Mouse (Mus musculus) heart, postnatal 10 days (tissue): ENCODE measurements at regions not wholly inside any gene's neighbourhood (a gene's known extent, or its start where the extent isn't known, plus 50 kb on each side); places are given as distances from the start of the nearest gene placed in this dataset.
A peak's percentile ranks its signal among the peaks of the same experiment; 100 is the strongest.

Experiments used
- DNase-seq, 2 experiments: peaks; one replicate each; pipeline ENCODE4 v3.0.0; 2021
- intact Hi-C: fragments of 180-260 bp; cut with DNase I; formaldehyde crosslinking; loops from one replicate; pipeline ENCODE4 v1.15.1; 2025

GRCm38 (mm10) chr13:59393231-59393938, 191.6 kb downstream of the Agtpbp1 start:
- DNase-seq = peak; percentile 49 to 57
- intact Hi-C loops = no loop called here

DNA sequence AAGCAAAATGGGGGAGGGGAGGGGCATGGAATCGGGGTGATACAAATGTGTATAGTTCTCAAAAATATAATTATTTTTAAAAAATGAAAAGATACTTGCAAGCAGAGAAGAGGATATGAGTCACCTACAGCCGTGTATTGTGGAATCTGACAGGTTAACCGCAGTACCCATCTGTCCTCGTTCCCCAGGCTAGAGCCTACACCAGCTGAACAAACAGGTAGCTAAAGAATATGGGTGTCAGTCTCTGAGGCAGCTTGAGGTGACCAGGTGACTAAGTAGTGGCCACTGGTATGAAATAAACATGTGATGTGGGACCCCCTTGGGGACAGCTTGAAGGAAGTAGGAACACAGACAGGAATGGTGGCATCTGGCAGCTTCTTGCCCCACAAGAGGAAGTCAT, 192.2 kb downstream of the Agtpbp1 start:
- DNase-seq = no peak

DNA sequence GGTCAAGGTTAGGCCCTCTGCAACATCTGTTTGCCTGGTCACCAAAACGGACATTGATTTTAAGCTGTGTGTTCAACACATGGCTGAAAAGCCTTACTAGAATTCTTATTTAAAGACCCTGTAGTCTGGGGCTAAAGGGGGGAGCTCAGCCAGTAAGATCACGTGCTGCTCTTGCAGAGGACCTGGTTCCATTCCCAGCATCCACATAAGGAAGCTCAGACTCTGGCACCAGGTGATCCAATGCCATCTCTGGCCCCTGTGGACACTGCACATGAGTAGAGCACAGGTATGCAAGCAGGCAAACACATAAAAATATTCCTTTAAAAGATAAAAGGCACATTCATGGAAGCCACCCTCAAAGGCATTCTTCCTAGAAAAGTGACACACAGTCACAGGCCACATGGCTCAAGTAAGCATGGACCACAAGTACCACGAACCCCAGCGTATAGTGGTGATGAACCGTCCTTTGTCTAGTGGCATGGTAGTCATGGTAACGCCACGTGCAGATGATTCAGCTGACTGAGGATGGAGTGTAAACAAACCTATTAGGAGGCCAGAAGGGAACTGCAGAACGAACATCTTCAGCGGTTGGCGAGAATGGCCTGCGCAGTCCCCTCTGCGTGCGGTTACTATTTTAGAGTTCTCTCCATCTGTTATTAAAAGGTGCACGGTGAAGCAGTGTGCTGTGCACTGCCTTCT, 197.3 kb downstream of the Agtpbp1 start:
- no peak for DNase-seq
- intact Hi-C loops = no loop called here

More for the DNA sequence above, 192.2 kb downstream of the Agtpbp1 start:
- intact Hi-C loops = no loop called here

DNA sequence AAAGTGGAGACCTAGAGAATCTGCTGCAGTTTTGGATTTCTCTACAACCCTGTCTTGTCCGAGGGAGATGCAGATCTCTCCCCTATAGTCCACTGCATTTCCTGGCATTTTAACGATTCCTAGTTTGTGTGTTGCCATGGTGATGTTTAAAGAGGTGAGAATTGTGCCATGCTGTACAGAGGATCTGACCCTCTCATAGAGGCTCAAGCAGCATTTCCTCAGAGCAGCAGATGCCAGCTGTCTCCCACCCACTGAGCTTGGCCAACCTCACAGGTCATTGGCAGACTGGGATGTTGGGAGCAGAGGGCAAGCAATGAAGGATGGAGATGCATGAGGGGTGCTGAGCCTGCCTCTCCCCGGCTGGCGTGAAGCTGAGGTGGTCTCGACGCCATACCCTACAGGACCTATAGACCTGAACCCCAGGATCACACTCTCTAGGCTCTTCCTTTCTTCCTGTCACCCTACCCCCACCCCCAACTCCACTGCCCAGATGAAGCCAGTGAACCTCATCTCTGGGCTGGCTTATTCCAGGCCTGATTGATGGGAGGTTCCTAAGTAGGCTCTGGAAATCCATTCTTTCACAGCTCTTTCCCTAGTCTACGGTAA, 198.0 kb downstream of the Agtpbp1 start:
- intact Hi-C loops = no loop called here
- no peak for DNase-seq

DNA sequence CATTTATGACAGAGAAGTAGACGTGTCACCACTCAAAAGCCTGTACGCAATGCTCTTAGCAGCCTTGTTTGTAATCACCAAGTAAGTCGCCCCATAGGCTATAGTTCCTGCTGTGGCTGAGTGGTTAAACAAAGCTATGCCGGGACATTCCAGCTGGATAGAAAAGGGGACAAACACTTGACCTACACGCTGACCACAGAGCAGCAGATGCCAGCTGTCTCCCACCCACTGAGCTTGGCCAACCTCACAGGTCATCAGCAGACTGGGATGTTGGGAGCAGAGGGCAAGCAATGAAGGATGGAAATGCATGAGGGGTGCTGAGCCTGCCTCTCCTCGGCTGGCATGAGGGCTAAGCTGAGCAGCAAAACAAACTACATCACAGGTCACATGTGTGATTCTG, 199.2 kb downstream of the Agtpbp1 start:
- intact Hi-C loops = no loop called here
- no peak for DNase-seq

DNA sequence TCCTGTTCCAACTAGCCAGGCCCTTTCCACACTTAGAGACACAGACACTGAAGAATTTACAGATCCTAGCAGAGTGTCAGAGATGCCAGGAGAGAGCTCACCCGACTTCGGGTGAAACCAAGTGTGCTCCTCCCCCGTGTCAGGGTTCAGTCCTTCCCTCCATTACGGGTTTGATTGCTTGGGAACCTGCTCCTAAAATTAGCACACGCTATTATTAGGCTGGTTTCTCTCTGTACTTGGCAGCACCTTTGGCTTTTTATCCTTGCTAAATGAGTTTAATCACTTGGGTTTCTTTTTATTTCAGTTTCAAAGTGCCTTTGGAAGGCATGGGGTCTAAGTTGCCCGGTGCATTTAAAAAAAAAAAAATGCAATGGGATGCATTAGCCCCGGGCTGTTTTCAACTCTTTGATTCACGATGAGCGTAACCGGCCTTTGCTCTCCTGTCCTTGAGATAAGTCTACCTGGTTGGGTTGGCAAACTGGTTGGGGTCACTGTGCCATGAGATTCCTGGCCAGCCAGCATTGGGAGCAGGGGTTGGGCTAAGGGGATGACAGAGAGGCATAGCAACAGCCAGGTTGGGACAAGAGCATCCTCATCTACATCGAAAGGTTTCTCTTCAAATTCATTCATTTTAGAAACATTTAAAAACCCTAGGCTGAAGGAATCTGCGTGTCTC, 214.7 kb downstream of the Agtpbp1 start:
- peak; percentile 43 to 67 for DNase-seq
- intact Hi-C loops = no loop called here

DNA sequence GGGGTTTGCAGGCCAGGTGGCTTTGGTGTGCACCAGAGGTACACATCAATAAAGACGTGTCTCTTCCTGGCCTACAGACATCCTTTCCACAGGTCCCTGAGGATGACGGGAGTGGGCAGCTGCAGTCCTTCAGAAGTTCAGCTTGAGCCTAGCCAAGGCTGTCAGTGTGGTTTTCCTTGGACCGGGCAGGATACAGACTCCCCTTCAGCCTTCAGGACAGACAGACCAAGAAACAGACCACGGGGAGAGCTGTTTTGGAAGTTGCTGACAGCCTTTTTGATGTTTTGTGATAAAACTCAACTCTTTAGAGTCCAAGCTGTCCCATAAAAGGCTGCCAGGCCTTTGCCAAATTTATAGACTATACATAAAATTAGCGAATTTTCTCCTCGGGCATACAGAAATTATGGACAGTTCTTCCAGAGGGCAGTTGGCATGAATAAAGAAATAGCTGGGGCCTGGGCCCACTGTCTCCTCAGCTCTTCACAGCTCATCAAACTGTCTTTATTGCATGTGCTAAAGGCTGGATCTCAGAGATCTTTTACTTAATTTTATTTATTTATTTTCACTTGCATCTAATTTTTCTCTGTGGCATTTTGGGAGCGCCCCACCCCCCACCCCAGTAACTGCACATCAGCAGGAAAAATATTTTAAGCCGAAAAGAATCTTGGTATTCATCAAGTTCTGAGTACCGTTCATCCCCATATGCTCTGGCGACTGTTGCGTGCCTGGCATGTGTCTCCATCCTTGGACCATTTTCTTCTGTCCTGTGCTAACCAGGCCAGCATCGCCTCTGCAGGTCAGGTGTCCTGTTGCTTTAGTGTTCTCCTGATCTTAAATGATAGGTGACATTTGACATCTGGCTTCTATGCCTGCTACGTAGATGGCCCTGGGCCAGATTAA, 216.2 kb downstream of the Agtpbp1 start:
- intact Hi-C loops = loop anchor here (5.0 kb wide), 1 partner anchor 296 kb away; no protein-coding TSS in a partner anchor
- DNase-seq = peak in 1 of 2 experiments; percentile 7

DNA sequence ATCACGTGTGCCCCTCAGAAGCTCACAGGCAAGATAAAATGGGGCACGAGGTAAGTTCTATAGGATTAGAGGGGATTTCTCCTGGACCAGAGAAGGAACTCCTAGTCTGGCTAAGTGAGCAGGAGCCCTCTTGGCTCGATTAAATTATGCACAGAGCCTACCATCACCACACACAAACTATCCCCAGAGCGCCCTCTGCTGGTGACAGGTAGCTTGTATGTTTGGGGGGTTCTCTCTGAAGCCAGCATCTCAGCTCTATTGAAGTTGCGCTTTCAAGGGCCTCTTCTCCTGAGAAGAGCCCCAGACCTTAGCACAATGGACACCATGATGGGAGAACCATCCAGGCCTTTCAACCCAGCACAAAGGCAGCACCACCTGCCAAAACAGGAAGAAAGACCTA, 219.6 kb downstream of the Agtpbp1 start:
- intact Hi-C loops = loop anchor here (2.0 to 5.0 kb wide), 3 partner anchors 293 to 729 kb away; partner anchors contain the start of gene Ntrk2
- DNase-seq = peak; percentile 75 to 87

DNA sequence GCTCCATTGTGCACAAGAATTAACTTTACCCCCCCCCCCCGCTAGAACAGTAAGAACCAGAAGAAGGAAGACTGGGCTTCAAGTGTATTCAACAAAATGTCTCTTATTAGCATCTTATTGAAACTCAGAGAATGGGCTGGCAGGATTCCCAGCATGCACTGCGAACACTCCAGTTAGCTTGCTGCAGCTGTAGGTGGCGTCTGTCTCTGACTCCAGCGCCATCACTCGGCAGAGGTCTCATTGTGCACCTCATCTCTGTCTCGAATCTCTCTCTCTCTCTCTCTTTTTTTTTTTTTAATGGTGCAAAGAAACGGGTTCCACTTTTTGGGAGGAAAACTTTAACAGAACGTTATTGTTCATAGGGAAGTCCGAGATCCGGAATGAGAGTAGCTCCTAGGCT, 221.6 kb downstream of the Agtpbp1 start:
- DNase-seq = no peak
- intact Hi-C loops = no loop called here

DNA sequence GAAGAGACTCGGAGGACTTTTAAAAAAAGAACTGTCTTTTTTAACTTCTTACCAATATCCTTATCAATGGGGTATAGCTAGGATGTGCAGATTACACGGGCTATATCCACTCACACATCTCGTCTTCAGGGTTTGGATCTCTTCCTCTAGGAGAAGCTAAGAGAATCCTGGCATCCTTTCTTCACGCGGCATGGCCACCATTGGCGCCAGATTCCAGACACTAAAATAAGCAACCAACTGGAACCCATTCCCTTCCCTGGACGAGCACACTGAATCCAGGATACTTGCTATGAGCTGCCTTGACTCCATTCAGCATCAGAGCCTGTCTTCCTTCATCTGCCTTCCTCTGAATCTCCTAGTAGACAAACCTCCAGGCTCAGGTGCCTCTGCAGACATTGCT, 223.7 kb downstream of the Agtpbp1 start:
- no peak for DNase-seq
- intact Hi-C loops = no loop called here

- intact Hi-C loops = no loop called here
- DNase-seq = no peak
Observed at GRCm38 (mm10) chr13:59360026-59360425, 225.0 kb downstream of the Agtpbp1 start.

GRCm38 (mm10) chr13:59358421-59358820, 226.6 kb downstream of the Agtpbp1 start:
- no peak for DNase-seq
- intact Hi-C loops = no loop called here

- intact Hi-C loops = no loop called here
- no peak for DNase-seq
Observed at GRCm38 (mm10) chr13:59351461-59351860, 233.6 kb downstream of the Agtpbp1 start.

GRCm38 (mm10) chr13:59350613-59351150, 234.3 kb downstream of the Agtpbp1 start:
- intact Hi-C loops = no loop called here
- DNase-seq = no peak

GRCm38 (mm10) chr13:59348510-59348909, 236.5 kb downstream of the Agtpbp1 start:
- peak in 1 of 2 experiments; percentile 14 for DNase-seq
- intact Hi-C loops = no loop called here

- DNase-seq = peak; percentile 61 to 69
- intact Hi-C loops = no loop called here
Observed at GRCm38 (mm10) chr13:59341871-59342270, 243.2 kb downstream of the Agtpbp1 start.

- DNase-seq = no peak
- intact Hi-C loops = no loop called here
Observed at GRCm38 (mm10) chr13:59338436-59338835, 246.6 kb downstream of the Agtpbp1 start.

DNA sequence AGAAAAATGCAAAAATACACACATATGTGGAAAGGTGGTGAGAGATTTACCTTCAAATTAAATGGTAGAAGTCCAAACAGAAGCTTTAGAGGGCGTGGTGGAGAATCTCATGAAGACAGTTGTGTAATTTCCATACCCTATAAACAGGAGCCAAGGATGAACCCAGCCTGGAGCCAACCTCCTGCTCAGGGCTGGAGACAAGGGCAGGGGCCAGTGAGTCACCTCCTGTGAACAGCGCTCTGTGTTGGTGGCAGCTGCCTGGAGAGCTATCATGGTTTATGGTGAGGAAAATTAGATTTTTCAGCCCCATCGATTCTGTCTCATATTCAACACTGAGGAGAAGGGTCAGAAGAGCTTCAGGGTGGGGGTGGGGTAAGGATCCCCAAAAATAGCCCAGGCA, 261.1 kb downstream of the Agtpbp1 start:
- intact Hi-C loops = no loop called here

GRCm38 (mm10) chr13:59323441-59323840, 261.6 kb downstream of the Agtpbp1 start:
- intact Hi-C loops = no loop called here
- DNase-seq = peak; percentile 31 to 41

More for the DNA sequence above, 261.1 kb downstream of the Agtpbp1 start:
- DNase-seq = no peak

GRCm38 (mm10) chr13:59320261-59320660, 264.8 kb downstream of the Agtpbp1 start:
- intact Hi-C loops = no loop called here

More at GRCm38 (mm10) chr13:59320261-59320660, 264.8 kb downstream of the Agtpbp1 start:
- no peak for DNase-seq
